Mouse (Mus musculus) forebrain, embryonic 11.5 days (tissue): ENCODE results near the gene Trim38. TPM values are rescaled to one million over a fixed set of nuclear protein-coding genes. Genes with fewer than 3 reads are reported as not detected.

Source experiments
- ATAC-seq: fragments of 200-750 bp; cut with Nextera tagmentation; replicated peaks from 2 replicates; pipeline ENCODE4 v1.8.0; 2017; ENCODE audit warnings: moderate TSS enrichment; ENCODE audit not compliant: low FRiP score
- DNase-seq: peaks from one replicate; pipeline ENCODE4 v3.0.0-alpha.2; 2017; ENCODE audit warnings: low spot score
- H3K27ac ChIP-seq: fragments of 300-500 bp; sonication (generic); 2 replicates; pipeline ENCODE4 v1.5.1; 2014; ENCODE audit warnings: low read depth, low read length
- H3K27me3 ChIP-seq: fragments of 300-500 bp; sonication (generic); 2 replicates; pipeline ENCODE4 v1.6.1; 2014; ENCODE audit warnings: mild to moderate bottlenecking, low read length, mixed read lengths; ENCODE audit not compliant: control insufficient read depth, insufficient read depth
- H3K36me3 ChIP-seq: fragments of 300-500 bp; sonication (generic); 2 replicates; pipeline ENCODE4 v1.6.1; 2014; ENCODE audit warnings: mild to moderate bottlenecking, low read length, moderate library complexity, mixed read lengths; ENCODE audit not compliant: control insufficient read depth, insufficient read depth
- H3K4me1 ChIP-seq: fragments of 300-500 bp; sonication (generic); replicated peaks from 2 replicates; pipeline ENCODE4 v1.6.1; 2014; ENCODE audit warnings: low read length, mixed read lengths; ENCODE audit not compliant: control insufficient read depth, insufficient read depth
- H3K4me2 ChIP-seq: fragments of 300-500 bp; sonication (generic); 2 replicates; pipeline ENCODE4 v1.6.1; 2014; ENCODE audit warnings: low read depth, mild to moderate bottlenecking, low read length, moderate library complexity, mixed read lengths; ENCODE audit not compliant: severe bottlenecking
- H3K4me3 ChIP-seq: fragments of 300-500 bp; sonication (generic); 2 replicates; pipeline ENCODE4 v1.5.1; 2014; ENCODE audit warnings: low read depth, low read length
- H3K9ac ChIP-seq: fragments of 300-500 bp; sonication (generic); 2 replicates; pipeline ENCODE4 v1.6.1; 2014; ENCODE audit warnings: low read length
- H3K9me3 ChIP-seq: fragments of 300-500 bp; sonication (generic); 2 replicates; pipeline ENCODE4 v1.6.1; 2016; ENCODE audit warnings: low read length, mixed read lengths; ENCODE audit not compliant: control insufficient read depth
- whole genome bisulfite sequencing: fragments of 180-500 bp; shearing (Covaris S2); extraction: QIAGEN DNeasy Blood & Tissue Kit; methylation state at CpG from one replicate; pipeline ENCODE4 v1.1.7; 2014; 5-methylcytosine and 5-hydroxymethylcytosine counted together
- microRNA-seq: library from miRNA; unstranded; fragments of <30 nt; microRNA quantifications from one replicate; pipeline ENCODE4, GENCODE M21; 2016; ENCODE audit not compliant: insufficient number of aligned reads
- polyA plus RNA-seq: library from polyadenylated mRNA; unstranded; fragments of >200 nt; fragmentation: Nextera tagmentation; extraction: Ambion mirVana; gene quantifications from 2 replicates; pipeline ENCODE4 v1.2.1, GENCODE M21; 2014

Trim38 gene
- polyA plus RNA-seq, 1 experiment from 2014 or later = not detected

DNA sequence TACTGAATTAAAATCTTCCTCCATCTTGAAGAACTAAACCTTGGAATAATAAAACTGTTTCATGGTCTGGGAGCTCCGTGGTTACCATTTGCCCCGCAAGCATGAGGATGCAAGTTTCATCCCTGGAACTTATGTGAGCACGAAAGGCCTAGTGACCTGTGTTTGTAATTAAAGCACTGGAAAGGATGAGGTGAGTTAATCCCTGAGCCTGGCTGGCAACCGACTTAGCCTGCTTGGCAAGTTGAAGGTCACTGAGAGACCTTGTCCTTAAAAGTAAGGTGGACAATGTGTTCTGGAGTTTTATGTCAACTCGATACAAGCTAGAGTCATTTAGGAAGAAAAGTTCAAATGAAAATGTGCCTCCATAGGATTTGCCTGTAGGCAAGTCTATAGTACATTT, 65.1 kb downstream of the Trim38 start:
- no peak overlapping the region for H3K27ac ChIP-seq
- H3K9ac ChIP-seq = no peak overlapping the region
- H3K36me3 ChIP-seq = no peaks in the 10 kb centered on the region
- DNase-seq (no peak), ATAC-seq (no peak)
- no peaks in the 10 kb centered on the region for H3K9me3 ChIP-seq
- H3K4me2 ChIP-seq = no peak overlapping the region
- 84% methylated on average over 5 of the region's 5 CpGs for WGBS
- H3K27me3 ChIP-seq = no peaks in the 10 kb centered on the region
- H3K4me3 ChIP-seq = no peak overlapping the region
- H3K4me1 ChIP-seq = no peaks in the 10 kb centered on the region

- WGBS = 88% methylated on average over 5 of the region's 5 CpGs
These were observed 66.9 kb downstream of the Trim38 start for GRCm38 (mm10) chr13:23836630-23837029.

DNA sequence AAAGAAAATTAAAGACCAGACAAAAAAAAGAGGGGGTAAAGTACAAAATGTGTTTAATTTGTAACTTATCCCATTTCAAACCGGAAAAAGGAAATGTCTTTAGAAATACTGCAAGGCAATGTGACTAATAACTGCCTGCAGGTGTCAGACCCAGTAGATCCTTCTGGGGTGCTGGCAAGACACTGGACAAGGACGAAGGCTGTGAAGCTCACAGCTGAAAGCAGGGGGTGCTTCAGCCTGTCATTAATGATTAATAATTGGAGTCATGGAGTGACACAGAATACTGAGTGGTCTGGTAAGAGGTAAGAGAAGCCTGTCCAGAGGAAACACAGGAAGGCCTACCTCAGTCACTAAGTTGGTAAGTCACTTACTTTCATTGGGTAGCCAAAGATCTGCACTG, 69.6 kb downstream of the Trim38 start, which contains the start of gene Slc17a3:
Gene Slc17a3, plus strand, starts transcription at position 127 of the 400 bp plus-strand sequence.
- H3K9me3 ChIP-seq = no peaks in the 10 kb centered on the region
- no peak for ATAC-seq
- 82% methylated on average over 2 of the region's 2 CpGs for WGBS
- H3K27ac ChIP-seq = no peak within 1 kb of the TSS
- H3K4me3 ChIP-seq = no peak within 1 kb of the TSS
- no peak within 1 kb of the TSS for H3K9ac ChIP-seq
- H3K27me3 ChIP-seq = no peaks in the 10 kb centered on the region
- DNase-seq = no peak
- no peaks in the 10 kb centered on the region for H3K36me3 ChIP-seq
- no peak within 1 kb of the TSS for H3K4me2 ChIP-seq
- H3K4me1 ChIP-seq = no peaks in the 10 kb centered on the region

More at GRCm38 (mm10) chr13:23836630-23837029, 66.9 kb downstream of the Trim38 start:
- DNase-seq = no peak
- H3K27ac ChIP-seq = no peak overlapping the region
- H3K4me1 ChIP-seq = no peaks in the 10 kb centered on the region
- no peaks in the 10 kb centered on the region for H3K9me3 ChIP-seq
- no peaks in the 10 kb centered on the region for H3K36me3 ChIP-seq
- H3K9ac ChIP-seq = no peak overlapping the region
- no peaks in the 10 kb centered on the region for H3K27me3 ChIP-seq
- H3K4me2 ChIP-seq = no peak overlapping the region
- ATAC-seq = no peak
- H3K4me3 ChIP-seq = no peak overlapping the region

Small RNA genes within 50 kb of the gene (microRNA-seq; reads per million reads assigned to microRNA genes)
- gene Gm44314 (not detected), gene Gm44484 (not detected)

Other genes with a start within 250 kb of the Trim38 start
- gene Hist1h4h, start 238.9 kb upstream of the Trim38 start, polyA plus RNA-seq = 2.0 and 4.9 TPM in 2 replicates
- 7.7 and 9.3 TPM in 2 replicates for gene Hist1h2af, start 236.0 kb upstream of the Trim38 start, polyA plus RNA-seq
- 5.2 and 5.7 TPM in 2 replicates for gene Hist1h3g, start 234.5 kb upstream of the Trim38 start, polyA plus RNA-seq
- 0.85 and 1.2 TPM in 2 replicates for gene Hist1h2bh, start 226.5 kb upstream of the Trim38 start, polyA plus RNA-seq
- 0.92 and 1.4 TPM in 2 replicates for gene Hist1h3f, start 225.9 kb upstream of the Trim38 start, polyA plus RNA-seq
- gene Hist1h4f, start 218.3 kb upstream of the Trim38 start, polyA plus RNA-seq = 1.2 and 1.3 TPM in 2 replicates
- gene Hist1h1d, start 216.7 kb upstream of the Trim38 start, polyA plus RNA-seq = 0.87 and 0.92 TPM in 2 replicates
- gene Hist1h3e, start 207.5 kb upstream of the Trim38 start, polyA plus RNA-seq = 6.7 and 10.4 TPM in 2 replicates
- 96.4 and 102 TPM in 2 replicates for gene Hist1h2ae, start 198.7 kb upstream of the Trim38 start, polyA plus RNA-seq
- 7.4 and 10.0 TPM in 2 replicates for gene Hist1h2bg, start 198.5 kb upstream of the Trim38 start, polyA plus RNA-seq
- 4.5 and 5.9 TPM in 2 replicates for gene Hist1h2bf, start 195.7 kb upstream of the Trim38 start, polyA plus RNA-seq
- gene Hist1h2ad, start 195.5 kb upstream of the Trim38 start, polyA plus RNA-seq = 2.5 and 3.0 TPM in 2 replicates
- gene Hist1h3d, start 194.2 kb upstream of the Trim38 start, polyA plus RNA-seq = 11.9 and 13.9 TPM in 2 replicates
- gene Hist1h4d, start 188.3 kb upstream of the Trim38 start, polyA plus RNA-seq = 132 and 133 TPM in 2 replicates
- gene Hist1h2be, start 148.8 kb upstream of the Trim38 start, polyA plus RNA-seq = 4.0 and 4.6 TPM in 2 replicates
- gene Hist1h1e, start 147.4 kb upstream of the Trim38 start, polyA plus RNA-seq = 27.3 and 27.7 TPM in 2 replicates
- gene Hist1h2ac, start 86.0 kb upstream of the Trim38 start, polyA plus RNA-seq = 1.1 and 1.2 TPM in 2 replicates
- gene Hist1h2bc, start 85.7 kb upstream of the Trim38 start, polyA plus RNA-seq = 23.4 and 25.3 TPM in 2 replicates
- gene Hist1h1t, start 74.1 kb upstream of the Trim38 start, polyA plus RNA-seq = 0.51 TPM in 1 of 2 replicates, not detected in the other
- 6.0 and 6.8 TPM in 2 replicates for gene Hist1h4c, start 71.5 kb upstream of the Trim38 start, polyA plus RNA-seq
- 2.2 TPM in 2 replicates for gene Hfe, start 59.1 kb upstream of the Trim38 start, polyA plus RNA-seq
- gene Hist1h1c, start 31.1 kb upstream of the Trim38 start, polyA plus RNA-seq = 14.5 and 15.2 TPM in 2 replicates
- 8.7 and 10.6 TPM in 2 replicates for gene Hist1h3c, start 24.3 kb upstream of the Trim38 start, polyA plus RNA-seq
- gene Hist1h2bb, start 23.2 kb upstream of the Trim38 start, polyA plus RNA-seq = 2.6 and 3.4 TPM in 2 replicates
- gene Hist1h2ab, start 18.8 kb upstream of the Trim38 start, polyA plus RNA-seq = 59.7 and 63.1 TPM in 2 replicates
- gene Hist1h3b, start 17.6 kb upstream of the Trim38 start, polyA plus RNA-seq = 11.7 and 15.4 TPM in 2 replicates
- gene Hist1h4b, start 12.9 kb upstream of the Trim38 start, polyA plus RNA-seq = 4.7 and 5.9 TPM in 2 replicates
- gene Hist1h4a, start 8.7 kb upstream of the Trim38 start, polyA plus RNA-seq = 0.95 TPM in 1 of 2 replicates, not detected in the other
- 2.9 and 5.4 TPM in 2 replicates for gene Hist1h3a, start 7.5 kb upstream of the Trim38 start, polyA plus RNA-seq
- gene Hist1h1a, start 6.2 kb upstream of the Trim38 start, polyA plus RNA-seq = 2.7 and 4.0 TPM in 2 replicates
- not detected in 2 replicates for gene Slc17a2, start 37.1 kb downstream of the Trim38 start, polyA plus RNA-seq
- not detected in 2 replicates for gene Slc17a3, start 69.5 kb downstream of the Trim38 start, polyA plus RNA-seq
- gene Slc17a1, start 97.8 kb downstream of the Trim38 start, polyA plus RNA-seq = not detected in 2 replicates
- gene Slc17a4, start 145.1 kb downstream of the Trim38 start, polyA plus RNA-seq = not detected in 2 replicates
- not detected in 2 replicates for gene Hist1h2ba, start 164.2 kb downstream of the Trim38 start, polyA plus RNA-seq
- gene Hist1h2aa, start 164.5 kb downstream of the Trim38 start, polyA plus RNA-seq = not detected in 2 replicates
- gene Scgn, start 221.3 kb downstream of the Trim38 start, polyA plus RNA-seq = 0.57 and 0.73 TPM in 2 replicates